Mouse (Mus musculus) intestine, embryonic 16.5 days (tissue): ENCODE results near the gene Slc6a6. TPM values are rescaled to one million over a fixed set of nuclear protein-coding genes. Genes with fewer than 3 reads are reported as not detected.
A peak's percentile ranks its signal among the peaks of the same experiment; 100 is the strongest.

Experiments used
- ATAC-seq: fragments of 200-750 bp; cut with Nextera tagmentation; 2 replicates; pipeline ENCODE4 v1.8.0; 2017; ENCODE audit warnings: moderate TSS enrichment, moderate library complexity
- H3K27ac ChIP-seq: fragments of 300-500 bp; sonication (generic); 2 replicates; pipeline ENCODE4 v1.5.1; 2014; ENCODE audit warnings: mild to moderate bottlenecking, low read length
- H3K27me3 ChIP-seq: fragments of 300-500 bp; sonication (generic); replicated peaks from 2 replicates; pipeline ENCODE4 v1.6.1; 2014; ENCODE audit warnings: low read length, control low read depth, mixed read lengths; ENCODE audit not compliant: control insufficient read depth, insufficient read depth
- H3K36me3 ChIP-seq: fragments of 300-500 bp; sonication (generic); 2 replicates; pipeline ENCODE4 v1.6.1; 2014; ENCODE audit warnings: low read length, control low read depth; ENCODE audit not compliant: control insufficient read depth, insufficient read depth
- H3K4me1 ChIP-seq: fragments of 300-500 bp; sonication (generic); 2 replicates; pipeline ENCODE4 v1.6.1; 2014; ENCODE audit warnings: low read length, control low read depth, mixed read lengths; ENCODE audit not compliant: control insufficient read depth, insufficient read depth
- H3K4me2 ChIP-seq: fragments of 300-500 bp; sonication (generic); 2 replicates; pipeline ENCODE4 v1.6.1; 2014; ENCODE audit warnings: low read depth, low read length, control low read depth
- H3K4me3 ChIP-seq: fragments of 300-500 bp; sonication (generic); 2 replicates; pipeline ENCODE4 v1.5.1; 2014; ENCODE audit warnings: mild to moderate bottlenecking, low read length
- H3K9ac ChIP-seq: fragments of 300-500 bp; sonication (generic); 2 replicates; pipeline ENCODE4 v1.6.1; 2014; ENCODE audit warnings: low read depth, low read length
- H3K9me3 ChIP-seq: fragments of 300-500 bp; sonication (generic); 2 replicates; pipeline ENCODE4 v1.6.1; 2016; ENCODE audit warnings: low read length, control low read depth; ENCODE audit not compliant: control insufficient read depth
- WGBS: fragments of 180-500 bp; shearing (Covaris S2); extraction: QIAGEN DNeasy Blood & Tissue Kit; methylation state at CpG from one replicate; pipeline ENCODE4 v1.1.7; 2014; 5-methylcytosine and 5-hydroxymethylcytosine counted together
- polyA plus RNA-seq: library from polyadenylated mRNA; unstranded; fragments of >200 nt; fragmentation: Nextera tagmentation; extraction: Ambion mirVana; gene quantifications from 2 replicates; pipeline ENCODE4 v1.2.1, GENCODE M21; 2015

Slc6a6 gene
- polyA plus RNA-seq, 1 experiment from 2014 or later, result 103 TPM

DNA sequence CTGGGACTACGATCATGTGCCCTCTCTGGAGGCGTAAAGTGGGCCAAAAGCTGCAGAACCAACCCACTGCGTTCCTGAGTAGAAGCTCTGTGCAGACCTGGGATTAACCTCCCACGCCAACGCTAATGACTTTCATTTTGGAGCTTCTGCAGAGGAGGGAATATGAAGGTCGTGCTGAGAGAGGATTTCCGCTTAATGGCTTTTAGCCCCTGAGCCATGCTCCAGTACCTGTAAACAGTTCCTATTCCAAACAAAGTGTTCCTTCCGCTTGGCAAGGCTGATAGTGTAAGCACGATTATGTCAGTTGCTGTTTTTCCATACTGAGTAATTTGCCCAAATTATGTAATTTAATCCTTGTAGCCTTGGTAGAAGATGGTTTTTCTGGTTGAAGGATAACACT is 33.6 kb upstream of the Slc6a6 start:
- no peak overlapping the region for H3K4me3 ChIP-seq
- H3K36me3 ChIP-seq, result no peaks in the 10 kb centered on the region
- no peaks in the 10 kb centered on the region for H3K4me1 ChIP-seq
- H3K4me2 ChIP-seq, result no peak overlapping the region
- H3K9ac ChIP-seq, result no peak overlapping the region
- WGBS, result 59% methylated on average over 9 of the region's 9 CpGs
- no peaks in the 10 kb centered on the region for H3K9me3 ChIP-seq
- no peaks in the 10 kb centered on the region for H3K27me3 ChIP-seq
- no peak for ATAC-seq
- H3K27ac ChIP-seq, result no peak overlapping the region

DNA sequence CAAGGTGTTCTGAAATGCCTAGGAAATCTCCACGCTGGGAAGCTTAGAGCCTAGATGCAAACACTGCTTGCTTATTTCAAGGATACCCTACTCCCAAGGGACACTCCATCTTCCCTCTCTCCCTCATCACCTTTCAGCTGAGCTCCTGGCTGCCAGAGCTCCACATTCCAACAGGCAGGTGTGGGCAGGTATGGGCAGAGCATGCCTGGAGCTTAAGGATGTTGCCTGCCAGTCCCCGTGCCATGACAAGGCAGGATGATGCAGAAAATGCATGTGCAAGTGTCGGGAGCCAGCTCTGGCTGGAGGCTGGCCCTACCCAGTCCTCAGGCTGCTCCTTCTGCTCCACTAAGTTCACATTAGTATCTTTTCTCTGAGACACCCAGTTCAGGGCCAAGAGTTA is 31.6 kb upstream of the Slc6a6 start:
- Histone ChIP-seq H3K4me2 (no peak overlapping the region), H3K36me3 (no peaks in the 10 kb centered on the region), H3K27ac (no peak overlapping the region), H3K27me3 (no peaks in the 10 kb centered on the region), H3K4me1 (no peaks in the 10 kb centered on the region), H3K9me3 (no peaks in the 10 kb centered on the region), H3K9ac (no peak overlapping the region), H3K4me3 (no peak overlapping the region)
- ATAC-seq, result no peak
- WGBS, result 82% methylated on average over 3 of the region's 3 CpGs

DNA sequence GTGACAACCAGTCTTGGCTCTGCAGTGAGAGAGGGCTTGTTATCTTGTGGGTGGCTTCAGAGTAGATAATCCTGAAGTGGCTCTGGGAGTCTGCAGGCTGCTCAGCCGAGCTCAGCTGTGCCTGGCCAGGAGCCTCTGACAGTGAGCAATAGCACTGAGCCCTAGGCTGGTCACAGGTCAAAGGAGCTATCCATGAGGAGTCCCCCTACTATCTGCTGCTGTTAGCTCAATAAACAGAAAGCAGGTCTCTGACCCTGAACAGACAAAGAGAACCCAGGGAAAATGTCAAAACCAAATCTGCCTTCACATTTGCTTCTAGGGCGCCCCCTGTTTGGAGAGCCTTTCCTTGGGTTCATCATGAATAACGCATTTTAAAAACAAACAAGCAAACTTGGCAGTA is 28.6 kb upstream of the Slc6a6 start:
- Histone ChIP-seq H3K4me1 (peaks cover 9% of the 10 kb centered on the region), H3K4me2 (no peak overlapping the region), H3K9ac (no peak overlapping the region), H3K36me3 (no peaks in the 10 kb centered on the region), H3K27me3 (no peaks in the 10 kb centered on the region), H3K27ac (no peak overlapping the region), H3K9me3 (no peaks in the 10 kb centered on the region), H3K4me3 (no peak overlapping the region)
- ATAC-seq, result no peak
- 50% methylated on average over 3 of the region's 3 CpGs for WGBS

DNA sequence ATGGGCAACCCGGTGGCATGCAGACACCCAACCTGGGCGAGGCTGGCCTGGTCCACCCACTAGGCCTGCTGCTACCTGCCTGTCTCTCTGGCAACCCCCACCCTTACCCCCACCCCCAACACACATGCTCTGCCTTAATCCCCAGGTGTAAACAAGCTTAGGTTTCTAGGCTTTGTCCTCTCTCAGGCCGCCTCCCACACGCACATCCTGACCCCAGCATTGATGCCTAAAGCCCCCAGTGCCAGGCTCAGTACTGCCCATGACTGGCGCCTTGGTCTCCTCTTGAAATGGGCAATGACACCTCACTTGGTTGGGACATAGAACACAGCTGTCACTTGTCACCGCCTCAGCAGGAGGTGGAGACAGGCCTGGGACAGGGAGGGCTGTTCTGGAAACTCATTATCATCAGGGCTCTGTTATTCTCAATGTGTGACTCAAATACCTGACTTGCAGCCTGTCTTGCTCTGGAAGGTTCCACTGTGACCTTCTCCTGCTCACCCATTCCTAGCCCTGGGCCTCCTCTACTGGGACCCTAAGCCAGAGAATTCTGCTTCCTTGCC is 27.9 kb upstream of the Slc6a6 start:
- WGBS, result 70% methylated on average over 6 of the region's 6 CpGs
- peaks cover 11% of the 10 kb centered on the region for H3K4me1 ChIP-seq
- no peaks in the 10 kb centered on the region for H3K9me3 ChIP-seq
- H3K4me3 ChIP-seq, result no peak overlapping the region
- H3K27ac ChIP-seq, result no peak overlapping the region
- H3K4me2 ChIP-seq, result no peak overlapping the region
- no peak for ATAC-seq
- H3K36me3 ChIP-seq, result no peaks in the 10 kb centered on the region
- H3K9ac ChIP-seq, result no peak overlapping the region
- no peaks in the 10 kb centered on the region for H3K27me3 ChIP-seq

DNA sequence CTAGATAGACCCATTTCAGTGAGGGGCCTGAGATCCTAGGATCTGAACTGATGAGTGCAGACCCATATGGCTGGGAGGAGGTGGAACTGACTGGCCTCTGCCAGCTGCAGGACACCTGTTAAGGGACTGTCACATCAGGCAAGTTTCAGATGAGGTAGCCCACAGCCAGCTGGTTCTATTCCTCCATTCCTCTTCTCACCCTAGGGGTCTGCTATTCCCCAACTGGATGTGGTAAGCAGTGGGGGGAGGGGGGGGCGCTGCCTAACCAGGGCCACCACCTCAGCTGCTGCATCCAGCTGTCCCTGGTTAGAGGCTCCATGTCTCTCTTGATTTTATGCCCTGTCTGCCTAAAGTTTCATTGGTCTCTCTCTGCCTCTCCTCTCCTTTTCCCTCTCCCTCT is 25.6 kb upstream of the Slc6a6 start:
- H3K4me2 ChIP-seq, result no peak overlapping the region
- peaks cover 11% of the 10 kb centered on the region for H3K4me1 ChIP-seq
- no peaks in the 10 kb centered on the region for H3K27me3 ChIP-seq
- H3K9ac ChIP-seq, result no peak overlapping the region
- no peak overlapping the region for H3K4me3 ChIP-seq
- WGBS, result 53% methylated on average over 1 of the region's 1 CpGs
- H3K36me3 ChIP-seq, result no peaks in the 10 kb centered on the region
- no peaks in the 10 kb centered on the region for H3K9me3 ChIP-seq
- H3K27ac ChIP-seq, result no peak overlapping the region
- no peak for ATAC-seq

DNA sequence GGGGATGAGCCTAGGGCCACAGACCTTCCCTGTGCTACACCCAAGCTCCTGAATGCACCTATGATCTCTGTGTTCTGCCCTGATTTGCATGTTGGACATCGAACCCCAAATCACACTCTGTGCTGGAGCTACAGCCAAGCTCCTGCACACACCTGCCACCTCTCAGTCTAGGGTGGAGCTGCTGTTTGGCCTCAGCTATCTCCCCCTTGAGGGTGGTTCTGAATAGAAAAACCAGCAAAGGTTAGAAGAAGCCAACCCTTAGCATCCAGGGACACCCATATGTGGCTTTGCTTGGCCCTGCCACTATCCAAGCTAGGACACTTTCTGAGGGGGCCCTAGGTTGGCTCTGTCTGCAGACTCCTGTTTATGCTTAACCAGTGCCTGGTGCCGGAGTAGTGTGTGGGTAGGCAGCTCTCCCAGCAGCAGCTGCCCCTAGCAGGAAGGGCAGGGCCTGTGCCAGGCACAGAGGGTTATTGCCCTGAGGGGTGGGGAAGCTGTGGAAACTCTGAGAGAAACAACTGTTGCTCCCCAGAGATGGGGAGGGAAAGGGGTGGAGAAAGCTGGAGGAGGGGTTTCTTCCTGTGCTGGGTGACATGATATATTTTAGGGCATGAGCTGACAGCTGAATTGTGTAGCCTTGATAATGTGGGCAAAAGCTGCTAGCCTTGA is 23.9 kb upstream of the Slc6a6 start:
- ATAC-seq, result peak; percentile 93
- Histone ChIP-seq H3K9ac (peak overlapping the region; percentile 45), H3K4me2 (0 out of 2 replicates have a peak overlapping the region, but pooled peaks have one; percentile 10)

DNA sequence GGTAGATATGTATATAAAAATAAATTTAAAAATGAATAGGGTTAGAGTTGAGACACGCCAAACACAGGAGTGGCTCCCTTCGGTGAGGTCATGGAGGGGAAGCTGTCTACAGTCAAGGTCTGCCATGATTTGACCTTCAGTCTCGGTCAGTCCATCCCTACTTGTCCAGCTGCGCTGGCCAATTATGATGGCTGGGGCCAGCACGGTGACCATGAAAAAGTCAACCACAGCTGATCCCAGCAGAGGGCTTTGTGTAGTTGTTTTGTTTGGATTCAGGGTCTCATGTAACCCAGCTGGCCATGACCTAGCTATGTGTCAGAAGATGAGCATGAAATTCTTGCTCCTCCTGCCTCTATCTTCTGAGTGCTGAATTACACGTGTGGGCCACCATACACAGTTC is 21.6 kb upstream of the Slc6a6 start:
- Histone ChIP-seq H3K9ac (no peak overlapping the region), H3K27ac (no peak overlapping the region), H3K4me2 (no peak overlapping the region), H3K27me3 (no peaks in the 10 kb centered on the region), H3K9me3 (no peaks in the 10 kb centered on the region), H3K4me1 (peaks cover 11% of the 10 kb centered on the region), H3K4me3 (no peak overlapping the region), H3K36me3 (no peaks in the 10 kb centered on the region)
- 83% methylated on average over 6 of the region's 6 CpGs for WGBS
- no peak for ATAC-seq

More for the DNA sequence above, 23.9 kb upstream of the Slc6a6 start:
- Histone ChIP-seq H3K27me3 (no peaks in the 10 kb centered on the region), H3K4me1 (peaks cover 11% of the 10 kb centered on the region), H3K4me3 (no peak overlapping the region), H3K9me3 (no peaks in the 10 kb centered on the region), H3K27ac (peak overlapping the region; percentile 84), H3K36me3 (no peaks in the 10 kb centered on the region)
- 38% methylated on average over 2 of the region's 2 CpGs for WGBS

DNA sequence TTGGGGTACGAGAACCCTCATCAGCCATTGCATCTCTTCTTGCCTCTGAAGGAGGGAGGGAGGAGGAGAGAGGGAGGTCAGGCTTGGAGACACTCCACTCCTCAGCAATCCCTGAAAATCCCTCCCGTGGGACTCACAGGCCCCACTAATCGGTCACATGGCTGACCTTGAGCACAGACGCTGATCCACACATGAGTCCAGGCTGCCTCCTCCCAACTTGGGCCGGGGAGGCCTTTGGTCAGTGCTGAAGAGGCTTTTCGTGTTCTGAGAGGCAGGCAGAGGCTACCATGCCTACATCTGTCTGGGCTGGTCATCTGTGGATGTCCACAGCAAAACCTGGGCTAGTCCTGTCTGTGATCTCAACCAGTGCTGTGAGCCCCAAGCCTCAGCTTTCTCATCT is 20.2 kb upstream of the Slc6a6 start:
- no peak overlapping the region for H3K4me2 ChIP-seq
- no peaks in the 10 kb centered on the region for H3K36me3 ChIP-seq
- no peaks in the 10 kb centered on the region for H3K9me3 ChIP-seq
- H3K27ac ChIP-seq, result no peak overlapping the region
- peaks cover 11% of the 10 kb centered on the region for H3K4me1 ChIP-seq
- H3K9ac ChIP-seq, result no peak overlapping the region
- 72% methylated on average over 6 of the region's 6 CpGs for WGBS
- no peaks in the 10 kb centered on the region for H3K27me3 ChIP-seq
- no peak overlapping the region for H3K4me3 ChIP-seq
- no peak for ATAC-seq

DNA sequence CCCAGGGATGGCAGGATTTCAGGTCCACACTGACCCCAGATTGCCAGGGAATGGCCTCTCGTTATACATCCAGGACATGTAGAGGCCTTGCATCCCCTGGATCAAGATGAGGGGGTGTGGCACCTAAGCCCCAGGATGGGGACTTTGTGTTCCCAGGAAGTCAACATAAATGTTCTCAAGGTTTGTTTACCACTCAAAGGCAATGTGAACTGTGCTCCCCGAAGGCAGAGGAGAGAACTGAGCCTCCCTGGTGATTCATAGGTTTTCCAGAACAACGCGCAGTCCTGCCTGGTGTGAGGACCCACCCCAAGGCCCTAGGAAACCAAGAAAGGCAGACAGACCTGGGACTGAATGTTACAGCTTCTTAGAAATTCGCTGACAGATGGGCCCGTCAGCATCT is 18.6 kb upstream of the Slc6a6 start:
- no peak for ATAC-seq
- Histone ChIP-seq H3K9me3 (no peaks in the 10 kb centered on the region), H3K27ac (no peak overlapping the region), H3K27me3 (no peaks in the 10 kb centered on the region), H3K4me2 (no peak overlapping the region), H3K4me1 (peaks cover 2% of the 10 kb centered on the region), H3K36me3 (no peaks in the 10 kb centered on the region), H3K4me3 (no peak overlapping the region), H3K9ac (no peak overlapping the region)
- WGBS, result 78% methylated on average over 6 of the region's 6 CpGs
